In genomic region chr13:96450205-96450856, GRCm38 (mm10) we compare ENCODE assay signal across 27 mouse cellular contexts. TPM values are rescaled to one million over a fixed set of nuclear protein-coding genes. Genes with fewer than 3 reads are reported as not detected.
DNase-seq lines count a peak whose midpoint lies in the region; ATAC-seq and TF ChIP-seq lines count a peak whose summit lies in the region.
"Had no signal": no experiment of that assay in that cellular context is flagged by ENCODE, and none has a peak within 500 bp of the region (broad histone marks: within the 10 kb centered on the region; RNA-seq: fewer than 3 reads in every experiment).

No protein-coding gene starts in this region.

- TF ChIP-seq CTCF in heart, adult 2 months (IDR thresholded peaks at IDR 0.05) = no peak
- TF ChIP-seq CTCF in kidney, adult 2 months (conservative IDR thresholded peaks at IDR 0.05; ENCODE audit: insufficient read depth, insufficient read length, low read depth, low read length) = no peak

- no peak for TF ChIP-seq EP300 in heart, adult 2 months (IDR thresholded peaks at IDR 0.05; ENCODE audit: insufficient read depth, low read depth, low read length)

- no peak overlapping the region for H3K4me2 ChIP-seq in kidney, embryonic 15.5 days
- H3K4me2 ChIP-seq: forebrain, embryonic 15.5 days; hindbrain, embryonic 14.5 days; liver, embryonic 12.5 days had no signal

- H3K9ac ChIP-seq in heart, adult 2 months (ENCODE audit: low read depth, low read length) = no peak overlapping the region
- H3K9ac ChIP-seq in kidney, embryonic 15.5 days = no peak overlapping the region
- H3K9ac ChIP-seq: forebrain, embryonic 15.5 days; hindbrain, embryonic 14.5 days; liver, embryonic 12.5 days had no signal

- no peak overlapping the region for H3K4me3 ChIP-seq in heart, adult 2 months
- no peak overlapping the region for H3K4me3 ChIP-seq in kidney, embryonic 15.5 days (replicated peaks)
- H3K4me3 ChIP-seq in kidney, adult 2 months (ENCODE audit: insufficient read depth, low read depth, low read length) = no peak overlapping the region
- H3K4me3 ChIP-seq: forebrain, embryonic 15.5 days; liver, embryonic 12.5 days had no signal

- H3K27me3 ChIP-seq in heart, adult 2 months (ENCODE audit: control insufficient read depth, insufficient read depth, low read length) = no peaks in the 10 kb centered on the region
- no peaks in the 10 kb centered on the region for H3K27me3 ChIP-seq in kidney, embryonic 15.5 days
- no peaks in the 10 kb centered on the region for H3K27me3 ChIP-seq in kidney, adult 2 months (replicated peaks; ENCODE audit: control insufficient read depth, insufficient read depth, low read length)
- H3K27me3 ChIP-seq: forebrain, embryonic 15.5 days; liver, embryonic 12.5 days had no signal

- peaks cover 2% of the 10 kb centered on the region for H3K4me1 ChIP-seq in heart, adult 2 months (ENCODE audit: control insufficient read depth, insufficient read depth, low read length)
- no peaks in the 10 kb centered on the region for H3K4me1 ChIP-seq in kidney, embryonic 15.5 days
- no peaks in the 10 kb centered on the region for H3K4me1 ChIP-seq in kidney, adult 2 months (ENCODE audit: control insufficient read depth, insufficient read depth, low read length)
- H3K4me1 ChIP-seq: forebrain, embryonic 15.5 days; liver, embryonic 12.5 days had no signal

- H3K36me3 ChIP-seq in heart, adult 2 months (ENCODE audit: control insufficient read depth, insufficient read depth, low read length) = no peaks in the 10 kb centered on the region
- no peaks in the 10 kb centered on the region for H3K36me3 ChIP-seq in kidney, embryonic 15.5 days
- H3K36me3 ChIP-seq in kidney, adult 2 months (ENCODE audit: control insufficient read depth, insufficient read depth, low read length) = no peaks in the 10 kb centered on the region
- H3K36me3 ChIP-seq: forebrain, embryonic 15.5 days; liver, embryonic 12.5 days had no signal

- no peaks in the 10 kb centered on the region for H3K9me3 ChIP-seq in kidney, embryonic 15.5 days (replicated peaks)
- H3K9me3 ChIP-seq: forebrain, embryonic 15.5 days; liver, embryonic 12.5 days had no signal

- H3K27ac ChIP-seq in heart, adult 2 months = peak overlapping the region; percentile 18; the same call in 1 of the 2 replicates
- 0 out of 2 replicates have a peak overlapping the region, but pooled peaks have one; percentile 28 for H3K27ac ChIP-seq in kidney, embryonic 15.5 days
- no peak overlapping the region for H3K27ac ChIP-seq in kidney, adult 2 months (ENCODE audit: insufficient read depth, low read depth, low read length)
- H3K27ac ChIP-seq: forebrain, embryonic 15.5 days; hindbrain, embryonic 14.5 days; liver, embryonic 12.5 days had no signal

- DNase-seq in heart, adult 2 months = no peak
- DNase-seq in heart, adult 8-10 months (ENCODE audit: low spot score) = no peak
- DNase-seq in kidney, adult 2 months = no peak
- peak; percentile 35 for DNase-seq in urinary bladder, postnatal 14 days (ENCODE audit: low spot score)
- no peak for DNase-seq in urinary bladder, postnatal 10 days (ENCODE audit: low spot score)
- DNase-seq in cerebellum, adult 9-11 months = no peak
- DNase-seq in ovary, adult 18-20 months (ENCODE audit: low spot score) = no peak
- DNase-seq: adrenal gland, postnatal 25 days; cerebellum, adult 8-10 months; gastrocnemius, postnatal 10 days; lung, adult 2 months; lung, postnatal 36 days; midbrain, embryonic 14.5 days had no signal

- no peak for ATAC-seq in kidney, embryonic 15.5 days (replicated peaks; ENCODE audit: low FRiP score)
- ATAC-seq: CD4-positive, CD25-positive, alpha-beta regulatory T cell, adult 4 months; forebrain, embryonic 15.5 days; inflammation-experienced regulatory T-cells, adult 6 months; liver, embryonic 12.5 days had no signal

- 69% methylated on average over 11 of the region's 11 CpGs for WGBS in heart, adult 2 months
- 79% methylated on average over 11 of the region's 11 CpGs for WGBS in kidney, embryonic 15.5 days
- WGBS in kidney, adult 2 months = 83% methylated on average over 11 of the region's 11 CpGs

- intact Hi-C loops in heart, adult 2 months (cut with DNase I) = no loop called here

- no peak for TF ChIP-seq POLR2A in heart, adult 2 months (IDR thresholded peaks at IDR 0.05; ENCODE audit: insufficient read depth, low read depth, low read length)
- no peak for TF ChIP-seq POLR2A in kidney, adult 2 months (IDR thresholded peaks at IDR 0.05; ENCODE audit: low read depth, low read length)

- no peaks in the 10 kb centered on the region for H3K79me2 ChIP-seq in heart, adult 2 months (replicated peaks; ENCODE audit: control insufficient read depth, insufficient read depth, low read length)

RNA-seq across cellular contexts. Expression of gene Ankdd1b, which starts 20.7 kb away (rescaled TPM):
- total RNA-seq in heart, adult 2 months (2021) = under 1 TPM; 0.26 to 0.41 TPM
- 0.45 and 0.91 TPM in 2 replicates for polyA plus RNA-seq in heart, adult 2 months (2012; rRNA removed)
- total RNA-seq in heart, adult 8-10 months (2022) = 1 to 10 TPM; 1.1 TPM
- 0.17 and 0.22 TPM in 2 replicates for polyA plus RNA-seq in kidney, embryonic 15.5 days (2015; fragmentation: Nextera tagmentation; extraction: Ambion mirVana)
- 0.36 and 0.76 TPM in 2 replicates for polyA plus RNA-seq in kidney, adult 2 months (2012; rRNA removed)
- total RNA-seq: granulocyte monocyte progenitor cell, adult 5-6 weeks; megakaryocyte-erythroid progenitor cell, adult 5-6 weeks had no signal
- polyA plus RNA-seq: CD4-positive, CD25-positive, alpha-beta regulatory T cell, adult 4 months; forebrain, embryonic 15.5 days; hindbrain, embryonic 14.5 days; inflammation-experienced regulatory T-cells, adult 6 months; liver, embryonic 12.5 days; midbrain, embryonic 14.5 days; neural tube, embryonic 11.5 days had no signal

RNA-seq across cellular contexts. Expression of gene Gm17622, which starts 40.2 kb away (rescaled TPM):
- not detected for total RNA-seq in heart, adult 2 months (2021)
- not detected in 2 replicates for polyA plus RNA-seq in heart, adult 2 months (2012; rRNA removed)
- total RNA-seq in heart, adult 8-10 months (2022) = not detected
- not detected in 2 replicates for polyA plus RNA-seq in kidney, embryonic 15.5 days (2015; fragmentation: Nextera tagmentation; extraction: Ambion mirVana)
- not detected in 2 replicates for polyA plus RNA-seq in kidney, adult 2 months (2012; rRNA removed)
- total RNA-seq: adrenal gland, postnatal 25 days; gastrocnemius, postnatal 10 days; granulocyte monocyte progenitor cell, adult 5-6 weeks; layer of hippocampus, postnatal 14 days; megakaryocyte-erythroid progenitor cell, adult 5-6 weeks had no signal
- polyA plus RNA-seq: brain, embryonic 14.5 days; CD4-positive, CD25-positive, alpha-beta regulatory T cell, adult 4 months; forebrain, embryonic 15.5 days; heart, postnatal 0 days; hindbrain, embryonic 14.5 days; inflammation-experienced regulatory T-cells, adult 6 months; limb, embryonic 11.5 days; liver, embryonic 12.5 days; lung, adult 2 months; midbrain, embryonic 14.5 days; neural tube, embryonic 11.5 days; testis, adult 2 months had no signal
